Mouse (Mus musculus): ENCODE measurements around the gene Ank.
A peak's percentile ranks its signal among the peaks of the same experiment; 100 is the strongest.

The Ank gene

GRCm38 (mm10) chr15:27633941-27634900 lies 167.7 kb downstream of the Ank start:
- DNase-seq (ENCODE audit: low read depth) = no peak

- no peak for DNase-seq (ENCODE audit: low read depth)
These were observed 174.7 kb downstream of the Ank start for GRCm38 (mm10) chr15:27641171-27641570.

GRCm38 (mm10) chr15:27642895-27643294 lies 176.4 kb downstream of the Ank start:
- peak; percentile 57 for DNase-seq (ENCODE audit: low read depth)
